Mouse (Mus musculus): Measurements from ENCODE around the gene Zfp3. TPM values are rescaled to one million over a fixed set of nuclear protein-coding genes. Genes with fewer than 3 reads are reported as not detected.

Zfp3 gene
- polyA plus RNA-seq, 1 experiment from 2014 or later: 1.4 TPM

DNA sequence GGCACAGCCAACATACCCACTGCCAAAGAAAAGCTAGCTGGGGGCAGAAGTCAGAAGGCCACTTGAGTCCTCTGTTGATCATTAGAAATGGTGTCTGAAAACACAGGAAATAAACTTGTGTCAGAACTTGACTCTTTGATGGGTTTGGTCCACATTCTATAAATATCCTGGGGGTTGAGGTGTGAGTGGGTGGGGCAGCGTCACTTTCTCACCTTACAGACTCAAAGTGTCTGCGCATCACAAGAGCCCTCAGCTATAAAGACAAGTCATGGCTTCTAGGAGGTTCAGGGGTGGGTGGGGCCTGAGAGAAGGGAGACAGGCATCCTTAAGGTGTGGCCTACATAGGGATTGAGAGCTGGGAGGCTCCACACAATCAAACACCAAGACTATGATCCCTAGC is 26.4 kb downstream of the Zfp3 start:
- no peak overlapping the region for H3K9ac ChIP-seq
- 67% methylated on average over 2 of the region's 2 CpGs for WGBS (ENCODE audit: insufficient replicate concordance)
- no peak overlapping the region for H3K4me3 ChIP-seq (replicated peaks)
- H3K27me3 ChIP-seq: peaks cover 2% of the 10 kb centered on the region; the same call in 1 of the 2 replicates
- H3K36me3 ChIP-seq (replicated peaks): no peaks in the 10 kb centered on the region
- no peaks in the 10 kb centered on the region for H3K9me3 ChIP-seq (replicated peaks)
- no peak for ATAC-seq (ENCODE audit: insufficient read depth)
- no peaks in the 10 kb centered on the region for H3K4me1 ChIP-seq (replicated peaks)
- H3K4me2 ChIP-seq: no peak overlapping the region
- no peak overlapping the region for H3K27ac ChIP-seq (replicated peaks)

DNA sequence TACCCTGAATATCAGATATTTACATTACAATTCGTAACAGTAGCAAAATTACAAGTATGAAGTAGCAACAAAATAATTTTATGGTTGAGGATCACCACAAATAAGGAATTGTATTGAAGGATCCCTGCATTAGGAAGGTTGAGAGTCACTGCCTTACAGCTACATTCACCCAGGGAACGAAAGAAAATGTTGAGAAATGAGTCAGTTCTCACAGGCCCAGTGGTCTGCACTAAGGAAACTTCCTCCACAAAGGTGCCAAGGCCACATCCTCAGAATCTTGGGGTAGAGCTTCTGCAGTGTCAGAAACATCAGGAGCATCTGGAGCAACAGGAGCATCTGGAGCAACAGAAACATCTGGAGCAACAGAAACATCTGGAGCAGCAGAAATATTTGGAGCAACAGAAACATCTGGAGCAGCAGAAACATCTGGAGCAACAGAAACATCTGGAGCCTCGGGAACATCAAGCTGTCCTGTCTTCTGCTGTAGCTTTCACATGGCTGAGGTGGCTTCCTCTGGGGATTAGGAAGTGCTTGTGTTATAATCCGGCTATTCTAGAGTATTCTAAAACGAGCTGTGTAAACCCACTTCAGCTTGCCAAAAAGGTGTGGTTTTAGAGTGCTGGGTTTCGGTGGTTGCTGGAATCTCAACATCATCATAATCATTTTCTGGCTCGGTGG is 27.0 kb downstream of the Zfp3 start:
- 38% methylated on average over 7 of the region's 7 CpGs for WGBS (ENCODE audit: insufficient replicate concordance)
- H3K9me3 ChIP-seq (replicated peaks): no peaks in the 10 kb centered on the region
- H3K4me3 ChIP-seq (replicated peaks): no peak overlapping the region
- H3K36me3 ChIP-seq (replicated peaks): no peaks in the 10 kb centered on the region
- H3K4me2 ChIP-seq: no peak overlapping the region
- H3K27ac ChIP-seq (replicated peaks): no peak overlapping the region
- H3K4me1 ChIP-seq (replicated peaks): no peaks in the 10 kb centered on the region
- no peaks in the 10 kb centered on the region for H3K27me3 ChIP-seq
- no peak for ATAC-seq (ENCODE audit: insufficient read depth)
- H3K9ac ChIP-seq: no peak overlapping the region

DNA sequence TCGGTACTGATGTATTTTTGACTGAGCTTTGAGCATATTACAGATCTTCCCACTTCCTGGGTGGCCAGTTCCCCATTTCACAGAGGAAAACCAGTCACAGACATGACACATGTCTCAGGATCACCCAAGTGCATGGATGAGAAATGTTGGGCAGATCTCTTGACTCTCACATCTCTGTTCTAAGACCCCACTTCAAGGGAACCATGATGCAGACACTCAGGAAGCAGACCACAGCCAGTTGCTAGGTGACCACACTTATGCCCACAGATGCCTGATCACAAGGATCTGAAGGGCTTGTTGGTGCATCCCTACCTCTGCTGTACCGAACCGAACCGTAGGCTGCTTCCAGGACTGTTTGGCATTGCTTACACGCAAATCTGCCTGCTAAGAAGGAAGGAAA is 27.7 kb downstream of the Zfp3 start:
- H3K27ac ChIP-seq (replicated peaks): no peak overlapping the region
- H3K4me1 ChIP-seq (replicated peaks): no peaks in the 10 kb centered on the region
- H3K4me2 ChIP-seq: no peak overlapping the region
- no peaks in the 10 kb centered on the region for H3K36me3 ChIP-seq (replicated peaks)
- no peak overlapping the region for H3K9ac ChIP-seq
- WGBS (ENCODE audit: insufficient replicate concordance): 60% methylated on average over 5 of the region's 5 CpGs
- no peaks in the 10 kb centered on the region for H3K9me3 ChIP-seq (replicated peaks)
- no peak overlapping the region for H3K4me3 ChIP-seq (replicated peaks)
- no peak for ATAC-seq (ENCODE audit: insufficient read depth)
- no peaks in the 10 kb centered on the region for H3K27me3 ChIP-seq

DNA sequence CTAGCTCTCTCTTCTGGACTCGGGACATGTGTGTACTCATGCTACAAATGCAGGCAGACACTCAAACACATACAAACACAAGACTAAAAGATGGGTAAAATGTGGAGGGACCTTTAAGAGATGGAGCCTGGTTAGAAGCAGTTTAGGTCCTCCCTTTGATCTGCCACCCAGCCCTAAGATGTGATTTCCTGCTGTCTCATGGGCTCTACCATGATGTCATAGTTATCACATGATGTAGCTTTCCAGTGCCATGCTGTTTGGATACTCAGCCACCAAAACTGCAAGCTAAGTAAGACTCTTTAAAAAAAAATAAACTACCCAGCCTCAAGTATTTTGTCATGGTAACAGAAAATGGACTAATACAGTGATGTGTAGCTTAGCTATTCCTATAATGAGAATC is 28.4 kb downstream of the Zfp3 start:
- Histone ChIP-seq H3K4me3 (replicated peaks) (no peak overlapping the region), H3K27me3 (no peaks in the 10 kb centered on the region), H3K9me3 (replicated peaks) (no peaks in the 10 kb centered on the region), H3K4me1 (replicated peaks) (no peaks in the 10 kb centered on the region), H3K9ac (no peak overlapping the region), H3K27ac (replicated peaks) (no peak overlapping the region), H3K36me3 (replicated peaks) (no peaks in the 10 kb centered on the region), H3K4me2 (no peak overlapping the region)
- WGBS (ENCODE audit: insufficient replicate concordance): 65% methylated on average over 1 of the region's 1 CpGs
- ATAC-seq (ENCODE audit: insufficient read depth): no peak

DNA sequence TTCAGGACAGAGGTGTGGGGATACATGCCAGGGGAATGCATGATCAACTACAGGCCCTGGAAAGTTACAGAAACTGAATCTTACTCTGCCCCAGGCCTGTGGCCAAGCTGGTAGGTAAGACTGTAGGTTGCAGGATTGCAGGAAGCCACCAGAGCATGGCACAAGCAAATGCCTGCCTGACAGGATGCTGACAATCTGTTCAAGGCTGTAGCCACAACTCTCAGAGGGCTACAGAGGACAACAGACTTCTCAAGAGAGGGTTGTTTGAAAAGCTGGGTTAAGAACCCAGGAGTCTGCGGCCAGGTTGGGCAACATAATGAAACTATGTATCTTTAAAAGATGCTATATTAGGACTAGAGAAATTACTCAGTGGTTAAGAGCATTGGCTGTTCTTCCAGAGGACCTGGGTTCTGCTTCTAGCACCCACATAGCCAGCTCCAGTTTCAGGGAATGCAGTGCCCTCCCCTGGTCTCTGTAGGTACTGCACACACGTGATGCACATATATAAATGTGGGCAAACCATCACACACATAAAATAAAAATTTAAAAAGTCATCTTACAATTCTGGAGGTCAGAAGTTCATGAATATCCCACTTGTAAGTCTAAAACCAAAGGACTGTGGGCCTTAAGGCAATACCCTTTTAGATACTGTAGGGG is 38.3 kb downstream of the Zfp3 start:
- no peaks in the 10 kb centered on the region for H3K9me3 ChIP-seq (replicated peaks)
- no peak for ATAC-seq (ENCODE audit: insufficient read depth)
- no peak overlapping the region for H3K4me2 ChIP-seq
- no peak overlapping the region for H3K9ac ChIP-seq
- no peaks in the 10 kb centered on the region for H3K36me3 ChIP-seq (replicated peaks)
- no peak overlapping the region for H3K4me3 ChIP-seq (replicated peaks)
- H3K27me3 ChIP-seq: peaks cover 12% of the 10 kb centered on the region
- WGBS (ENCODE audit: insufficient replicate concordance): 63% methylated on average over 2 of the region's 2 CpGs
- 0 out of 2 replicates have a peak, but pooled peaks cover 4% of the 10 kb centered on the region for H3K4me1 ChIP-seq (replicated peaks)
- no peak overlapping the region for H3K27ac ChIP-seq (replicated peaks)

DNA sequence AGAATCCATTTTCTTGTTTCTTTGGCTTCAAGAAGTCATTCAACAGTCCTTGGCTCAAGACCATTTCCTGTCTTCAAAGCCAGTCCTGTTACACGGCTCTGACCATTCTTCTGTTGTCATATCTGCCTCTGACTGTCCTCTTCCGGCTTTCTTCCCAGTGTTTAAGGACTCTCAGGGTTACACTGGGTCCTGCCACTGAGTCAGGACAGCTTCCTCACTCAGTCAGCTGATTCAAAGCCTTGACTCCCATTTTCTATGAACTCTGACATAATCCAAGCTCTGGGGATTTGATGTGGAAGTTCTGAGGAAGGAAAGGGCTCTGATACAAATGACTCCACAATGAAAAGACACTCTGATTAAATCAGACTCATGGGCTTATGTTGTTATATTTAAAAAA is 38.9 kb downstream of the Zfp3 start:
- H3K4me3 ChIP-seq (replicated peaks): no peak overlapping the region
- 38% methylated on average over 2 of the region's 2 CpGs for WGBS (ENCODE audit: insufficient replicate concordance)
- no peak overlapping the region for H3K4me2 ChIP-seq
- ATAC-seq (ENCODE audit: insufficient read depth): no peak
- H3K27me3 ChIP-seq: peaks cover 12% of the 10 kb centered on the region
- H3K9me3 ChIP-seq (replicated peaks): no peaks in the 10 kb centered on the region
- H3K4me1 ChIP-seq (replicated peaks): 0 out of 2 replicates have a peak, but pooled peaks cover 4% of the 10 kb centered on the region
- H3K36me3 ChIP-seq (replicated peaks): no peaks in the 10 kb centered on the region
- H3K9ac ChIP-seq: no peak overlapping the region
- no peak overlapping the region for H3K27ac ChIP-seq (replicated peaks)

DNA sequence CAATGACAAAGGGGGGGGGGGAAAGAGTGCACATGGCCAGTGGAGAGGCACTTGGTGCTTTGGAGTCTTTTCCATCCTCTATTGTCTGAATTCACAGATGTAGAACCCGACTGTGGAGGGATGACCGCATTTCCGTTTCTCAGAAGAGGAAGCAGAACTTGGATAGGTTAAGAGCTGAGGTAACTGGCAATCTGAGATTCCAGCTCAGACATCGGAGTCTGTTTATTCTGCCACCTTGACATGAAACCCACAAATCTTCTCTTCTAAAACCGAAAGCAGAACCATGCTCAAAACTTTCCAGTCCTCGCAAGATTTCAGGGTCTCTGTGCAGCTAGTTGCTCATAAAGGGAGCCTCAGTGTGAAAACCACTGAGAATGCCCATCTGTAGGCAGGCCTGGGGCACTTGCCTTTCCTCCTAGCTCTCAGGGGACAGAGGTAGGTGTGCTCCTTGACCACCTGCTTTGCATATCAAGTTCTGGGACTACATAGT is 39.7 kb downstream of the Zfp3 start:
- WGBS (ENCODE audit: insufficient replicate concordance): 18% methylated on average over 6 of the region's 6 CpGs
- H3K36me3 ChIP-seq (replicated peaks): no peaks in the 10 kb centered on the region
- no peaks in the 10 kb centered on the region for H3K9me3 ChIP-seq (replicated peaks)
- no peak overlapping the region for H3K9ac ChIP-seq
- H3K4me1 ChIP-seq (replicated peaks): 0 out of 2 replicates have a peak, but pooled peaks cover 4% of the 10 kb centered on the region
- H3K27me3 ChIP-seq: peaks cover 12% of the 10 kb centered on the region
- no peak overlapping the region for H3K4me3 ChIP-seq (replicated peaks)
- H3K27ac ChIP-seq (replicated peaks): no peak overlapping the region
- ATAC-seq (ENCODE audit: insufficient read depth): no peak
- no peak overlapping the region for H3K4me2 ChIP-seq

DNA sequence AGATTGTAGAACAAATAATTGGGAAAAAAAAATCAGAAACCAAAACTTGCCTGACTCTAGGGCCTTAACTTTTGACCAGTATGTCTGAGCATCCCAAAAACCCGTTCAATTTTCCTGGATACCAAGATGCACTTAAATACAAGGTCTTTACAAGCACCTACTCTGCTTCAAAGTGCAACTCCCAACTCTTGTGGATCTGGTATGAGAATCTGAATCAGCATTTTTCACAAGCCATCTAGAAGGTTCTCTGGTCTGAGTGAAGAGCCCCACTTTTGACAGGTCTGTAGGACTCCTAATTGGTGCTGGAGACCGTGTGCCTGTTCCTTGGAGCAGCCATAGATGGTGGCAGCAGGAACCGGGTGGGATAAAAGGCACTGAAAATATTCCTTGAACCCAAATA is 40.4 kb downstream of the Zfp3 start:
- Histone ChIP-seq H3K27ac (replicated peaks) (no peak overlapping the region), H3K9ac (no peak overlapping the region), H3K4me1 (replicated peaks) (0 out of 2 replicates have a peak, but pooled peaks cover 4% of the 10 kb centered on the region), H3K4me2 (no peak overlapping the region), H3K9me3 (replicated peaks) (no peaks in the 10 kb centered on the region), H3K36me3 (replicated peaks) (no peaks in the 10 kb centered on the region), H3K4me3 (replicated peaks) (no peak overlapping the region), H3K27me3 (peaks cover 12% of the 10 kb centered on the region)
- 44% methylated on average over 3 of the region's 3 CpGs for WGBS (ENCODE audit: insufficient replicate concordance)
- ATAC-seq (ENCODE audit: insufficient read depth): no peak

DNA sequence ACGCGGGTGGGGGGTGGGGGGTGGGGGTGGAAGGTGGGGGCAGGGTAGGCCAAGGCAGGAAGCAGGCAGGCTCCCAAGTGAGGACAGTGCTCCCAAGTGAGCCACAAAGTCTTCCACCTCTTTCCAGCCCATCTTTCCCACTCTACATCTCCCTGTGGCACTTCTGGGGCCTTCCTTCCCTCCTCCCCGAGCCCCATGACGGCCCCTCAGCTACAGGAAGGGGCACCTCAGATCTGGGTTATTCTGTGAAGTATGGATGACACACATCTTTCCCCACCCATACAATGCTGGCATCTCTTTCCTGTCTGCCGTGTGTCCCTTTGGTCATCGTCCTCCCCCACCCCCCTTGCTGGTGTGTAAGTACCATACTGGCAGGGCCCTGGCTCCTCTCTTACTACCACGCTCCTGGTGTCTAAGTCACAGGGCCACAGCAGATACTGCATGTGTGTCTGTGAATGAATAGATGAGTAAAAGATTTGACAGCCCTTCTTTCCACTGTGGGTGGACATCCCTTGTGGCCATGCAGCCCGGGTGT is 41.7 kb downstream of the Zfp3 start:
- H3K4me1 ChIP-seq (replicated peaks): 0 out of 2 replicates have a peak, but pooled peaks cover 4% of the 10 kb centered on the region
- no peaks in the 10 kb centered on the region for H3K9me3 ChIP-seq (replicated peaks)
- ATAC-seq (ENCODE audit: insufficient read depth): no peak
- no peak overlapping the region for H3K9ac ChIP-seq
- H3K27ac ChIP-seq (replicated peaks): 0 out of 2 replicates have a peak overlapping the region, but pooled peaks have one; percentile 33
- no peak overlapping the region for H3K4me2 ChIP-seq
- H3K36me3 ChIP-seq (replicated peaks): no peaks in the 10 kb centered on the region
- peaks cover 12% of the 10 kb centered on the region for H3K27me3 ChIP-seq
- H3K4me3 ChIP-seq (replicated peaks): no peak overlapping the region
- 38% methylated on average over 8 of the region's 8 CpGs for WGBS (ENCODE audit: insufficient replicate concordance)

DNA sequence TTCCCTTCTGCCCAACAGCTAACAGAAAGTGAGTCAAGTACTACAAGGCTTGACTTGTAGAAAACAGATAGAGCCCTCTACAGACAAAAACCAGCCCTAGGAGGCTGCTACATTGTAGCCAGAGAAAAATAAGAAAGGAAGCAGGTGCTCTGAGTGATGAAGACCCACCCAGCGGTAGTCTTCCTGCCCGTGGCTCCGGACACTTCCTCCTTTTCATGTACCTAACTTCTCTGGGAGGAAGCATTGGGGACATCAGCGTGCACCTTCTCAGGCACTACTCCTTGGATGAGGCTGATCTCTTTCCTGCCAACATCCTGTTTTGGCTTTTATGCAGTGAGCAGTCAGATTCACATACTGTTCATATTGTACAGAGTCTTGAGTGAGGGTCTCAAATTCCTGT is 42.7 kb downstream of the Zfp3 start:
- Histone ChIP-seq H3K4me3 (replicated peaks) (no peak overlapping the region), H3K9ac (no peak overlapping the region), H3K9me3 (replicated peaks) (no peaks in the 10 kb centered on the region), H3K4me2 (no peak overlapping the region), H3K27ac (replicated peaks) (no peak overlapping the region), H3K36me3 (replicated peaks) (no peaks in the 10 kb centered on the region), H3K27me3 (peaks cover 12% of the 10 kb centered on the region), H3K4me1 (replicated peaks) (0 out of 2 replicates have a peak, but pooled peaks cover 4% of the 10 kb centered on the region)
- WGBS (ENCODE audit: insufficient replicate concordance): 15% methylated on average over 4 of the region's 4 CpGs
- no peak for ATAC-seq (ENCODE audit: insufficient read depth)

DNA sequence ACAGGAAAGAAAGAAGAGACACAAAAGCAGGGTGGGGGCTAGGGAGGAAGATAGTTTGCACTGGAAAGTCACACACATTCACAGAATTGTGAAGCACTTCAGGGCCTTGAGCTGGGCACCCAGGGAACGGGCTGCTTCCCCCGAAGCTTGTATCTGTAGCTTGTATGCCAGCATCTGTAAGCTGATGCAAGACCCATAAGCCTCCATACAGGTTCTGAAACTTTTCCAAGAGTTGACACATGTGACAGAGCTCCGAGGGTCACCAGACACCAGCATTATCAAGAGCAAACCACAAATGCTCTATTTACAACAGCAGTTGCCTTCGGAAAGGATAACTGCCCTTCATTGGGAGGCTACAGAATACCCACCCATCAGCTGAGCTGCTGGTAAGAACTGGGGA is 43.6 kb downstream of the Zfp3 start:
- 0 out of 2 replicates have a peak, but pooled peaks cover 4% of the 10 kb centered on the region for H3K4me1 ChIP-seq (replicated peaks)
- H3K27me3 ChIP-seq: peaks cover 12% of the 10 kb centered on the region
- no peak for ATAC-seq (ENCODE audit: insufficient read depth)
- H3K9ac ChIP-seq: no peak overlapping the region
- 33% methylated on average over 4 of the region's 4 CpGs for WGBS (ENCODE audit: insufficient replicate concordance)
- no peak overlapping the region for H3K27ac ChIP-seq (replicated peaks)
- H3K4me3 ChIP-seq (replicated peaks): no peak overlapping the region
- H3K4me2 ChIP-seq: no peak overlapping the region
- H3K9me3 ChIP-seq (replicated peaks): no peaks in the 10 kb centered on the region
- H3K36me3 ChIP-seq (replicated peaks): no peaks in the 10 kb centered on the region
